ENCODE assay signal across 9 mouse cellular contexts in the genomic region with DNA sequence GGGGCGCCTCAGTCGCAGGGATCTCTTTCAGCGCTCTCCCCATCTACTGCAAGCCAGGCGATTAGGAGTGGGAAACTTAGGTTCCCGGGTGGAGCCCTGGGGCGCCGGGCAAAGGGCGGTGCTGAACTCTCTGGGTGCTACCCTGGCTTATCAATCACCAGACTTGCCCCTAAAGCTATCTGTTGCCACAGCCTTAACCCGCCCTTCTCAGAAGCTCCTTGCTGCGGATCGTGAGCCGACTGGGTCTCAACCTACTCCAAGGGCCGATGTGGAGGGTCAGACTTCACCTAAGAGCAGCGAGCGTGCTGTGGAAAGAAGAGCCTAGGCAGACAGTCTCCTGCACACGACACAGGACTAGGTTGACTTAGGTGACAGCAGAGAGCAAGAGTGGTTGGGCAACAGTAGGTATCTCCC. TPM values are rescaled to one million over a fixed set of nuclear protein-coding genes. Genes with fewer than 3 reads are reported as not detected.
DNase-seq lines count a peak whose midpoint lies in the region; ATAC-seq lines count a peak whose summit lies in the region.
"Had no signal": no experiment of that assay in that cellular context is flagged by ENCODE, and none has a peak within 500 bp of the region (broad histone marks: within the 10 kb centered on the region; RNA-seq: fewer than 3 reads in every experiment).

No protein-coding gene starts in this region.

- WGBS in embryonic facial prominence, embryonic 14.5 days = 2% methylated on average over 12 of the region's 16 CpGs
- under 1% methylated on average over 16 of the region's 16 CpGs for WGBS in hindbrain, embryonic 13.5 days
- under 1% methylated on average over 16 of the region's 16 CpGs for WGBS in stomach, embryonic 14.5 days

- peak; percentile 45 for DNase-seq in CD4-positive, CD25-positive, alpha-beta regulatory T cell, adult 2 months (ENCODE audit: low read depth, low spot score)
- DNase-seq in A20 (ENCODE audit: low read depth, low spot score) = peak; percentile 71
- no peak for DNase-seq in embryonic facial prominence, embryonic 14.5 days (ENCODE audit: low spot score)
- DNase-seq in lung, postnatal 36 days = peak; percentile 19
- DNase-seq in layer of hippocampus, adult 18-20 months (ENCODE audit: low spot score in 2 of 2) = no peak

- H3K9me3 ChIP-seq in embryonic facial prominence, embryonic 14.5 days (ENCODE audit: control insufficient read depth, low read length) = no peaks in the 10 kb centered on the region
- no peaks in the 10 kb centered on the region for H3K9me3 ChIP-seq in hindbrain, embryonic 13.5 days
- H3K9me3 ChIP-seq in stomach, embryonic 14.5 days (ENCODE audit: control insufficient read depth, low read depth, low read length) = no peaks in the 10 kb centered on the region

- peaks cover 27% of the 10 kb centered on the region for H3K36me3 ChIP-seq in embryonic facial prominence, embryonic 14.5 days (ENCODE audit: control insufficient read depth, insufficient read depth, low read length)
- H3K36me3 ChIP-seq in hindbrain, embryonic 13.5 days = peaks cover 53% of the 10 kb centered on the region
- peaks cover 20% of the 10 kb centered on the region for H3K36me3 ChIP-seq in stomach, embryonic 14.5 days (ENCODE audit: control insufficient read depth, insufficient read depth, low read length)

- H3K27ac ChIP-seq in embryonic facial prominence, embryonic 14.5 days (replicated peaks; ENCODE audit: low read depth, low read length) = peak overlapping the region; percentile 59; the same call in 1 of the 2 replicates
- peak overlapping the region; percentile 83; the same call in 1 of the 2 replicates for H3K27ac ChIP-seq in hindbrain, embryonic 13.5 days
- H3K27ac ChIP-seq in stomach, embryonic 14.5 days (ENCODE audit: low read length) = no peak overlapping the region

- H3K4me1 ChIP-seq in embryonic facial prominence, embryonic 14.5 days (ENCODE audit: control insufficient read depth, insufficient read depth, low read length) = no peaks in the 10 kb centered on the region
- H3K4me1 ChIP-seq in hindbrain, embryonic 13.5 days (replicated peaks) = peaks cover 30% of the 10 kb centered on the region
- peaks cover 15% of the 10 kb centered on the region; the same call in 1 of the 2 replicates for H3K4me1 ChIP-seq in stomach, embryonic 14.5 days (ENCODE audit: control insufficient read depth, insufficient read depth, low read length)

- peak overlapping the region; percentile 64 for H3K9ac ChIP-seq in embryonic facial prominence, embryonic 14.5 days (ENCODE audit: low read depth, low read length)
- peak overlapping the region; percentile 88 for H3K9ac ChIP-seq in hindbrain, embryonic 13.5 days
- 0 out of 2 replicates have a peak overlapping the region, but pooled peaks have one; percentile 1 for H3K9ac ChIP-seq in stomach, embryonic 14.5 days (replicated peaks; ENCODE audit: low read depth, low read length)

- no peak for ATAC-seq in CD4-positive, CD25-positive, alpha-beta regulatory T cell, adult 4 months
- no peak; the same call in 1 of the 2 replicates for ATAC-seq in embryonic facial prominence, embryonic 14.5 days (ENCODE audit: low read depth)
- peak; percentile 26; the same call in 1 of the 2 replicates for ATAC-seq in hindbrain, embryonic 13.5 days (ENCODE audit: low FRiP score)
- peak; percentile 62; the same call in 1 of the 2 replicates for ATAC-seq in stomach, embryonic 14.5 days (ENCODE audit: insufficient number of reproducible peaks, insufficient read depth, low FRiP score, low read depth)

- peak overlapping the region; percentile 96 for H3K4me2 ChIP-seq in embryonic facial prominence, embryonic 14.5 days (ENCODE audit: low read depth, low read length)
- H3K4me2 ChIP-seq in hindbrain, embryonic 13.5 days = peak overlapping the region; percentile 96
- H3K4me2 ChIP-seq in stomach, embryonic 14.5 days (replicated peaks; ENCODE audit: low read depth, low read length) = peak overlapping the region; percentile 67

- H3K4me3 ChIP-seq in embryonic facial prominence, embryonic 14.5 days (ENCODE audit: low read depth, low read length) = peak overlapping the region; percentile 50
- H3K4me3 ChIP-seq in hindbrain, embryonic 13.5 days = peak overlapping the region; percentile 75
- peak overlapping the region; percentile 69 for H3K4me3 ChIP-seq in stomach, embryonic 14.5 days (ENCODE audit: low read depth, low read length)

- H3K27me3 ChIP-seq in embryonic facial prominence, embryonic 14.5 days (replicated peaks; ENCODE audit: control insufficient read depth, insufficient read depth, low read length) = no peaks in the 10 kb centered on the region
- H3K27me3 ChIP-seq in hindbrain, embryonic 13.5 days = no peaks in the 10 kb centered on the region
- no peaks in the 10 kb centered on the region for H3K27me3 ChIP-seq in stomach, embryonic 14.5 days (ENCODE audit: control insufficient read depth, insufficient read depth, low read length)

RNA-seq across cellular contexts. Expression of gene Apeh, which starts 0.6 kb away (rescaled TPM):
- 10 to 100 TPM; 52.2 to 70.5 TPM for polyA plus RNA-seq in CD4-positive, CD25-positive, alpha-beta regulatory T cell, adult 4 months (2017; shearing (Covaris generic))
- 39.9 and 48.6 TPM in 2 replicates for polyA plus RNA-seq in embryonic facial prominence, embryonic 14.5 days (2014; fragmentation: Nextera tagmentation; extraction: Ambion mirVana)
- polyA plus RNA-seq in hindbrain, embryonic 13.5 days (2015; fragmentation: Nextera tagmentation; extraction: Ambion mirVana) = 57.7 and 57.8 TPM in 2 replicates
- polyA plus RNA-seq in stomach, embryonic 14.5 days (2014; fragmentation: Nextera tagmentation; extraction: Ambion mirVana) = 52.2 and 58.0 TPM in 2 replicates
- total RNA-seq in layer of hippocampus, adult 18-20 months (2021) = 10 to 100 TPM; 27.0 to 35.7 TPM

RNA-seq across cellular contexts. Expression of gene Rnf123, which starts 11.9 kb away (rescaled TPM):
- polyA plus RNA-seq in CD4-positive, CD25-positive, alpha-beta regulatory T cell, adult 4 months (2017; shearing (Covaris generic)) = 10 to 100 TPM; 68.1 to 87.9 TPM
- 22.9 and 30.2 TPM in 2 replicates for polyA plus RNA-seq in embryonic facial prominence, embryonic 14.5 days (2014; fragmentation: Nextera tagmentation; extraction: Ambion mirVana)
- 42.8 and 43.1 TPM in 2 replicates for polyA plus RNA-seq in hindbrain, embryonic 13.5 days (2015; fragmentation: Nextera tagmentation; extraction: Ambion mirVana)
- polyA plus RNA-seq in stomach, embryonic 14.5 days (2014; fragmentation: Nextera tagmentation; extraction: Ambion mirVana) = 31.1 and 33.5 TPM in 2 replicates
- total RNA-seq in layer of hippocampus, adult 18-20 months (2021) = 100 to 1,000 TPM in 1 of 2 experiments, 10 to 100 TPM in 1; 87.8 to 104 TPM

RNA-seq across cellular contexts. Expression of gene Mst1, which starts 14.8 kb away (rescaled TPM):
- 1 to 10 TPM; 1.4 to 1.5 TPM for polyA plus RNA-seq in CD4-positive, CD25-positive, alpha-beta regulatory T cell, adult 4 months (2017; shearing (Covaris generic))
- 0.89 and 1.5 TPM in 2 replicates for polyA plus RNA-seq in embryonic facial prominence, embryonic 14.5 days (2014; fragmentation: Nextera tagmentation; extraction: Ambion mirVana)
- not detected in 2 replicates for polyA plus RNA-seq in hindbrain, embryonic 13.5 days (2015; fragmentation: Nextera tagmentation; extraction: Ambion mirVana)
- polyA plus RNA-seq in stomach, embryonic 14.5 days (2014; fragmentation: Nextera tagmentation; extraction: Ambion mirVana) = 3.7 and 4.4 TPM in 2 replicates
- not detected for total RNA-seq in layer of hippocampus, adult 18-20 months (2021)
- total RNA-seq: hematopoietic stem cell, adult 5-6 weeks had no signal

RNA-seq across cellular contexts. Expression of gene Amigo3, which starts 42.0 kb away (rescaled TPM):
- 1 to 10 TPM; 2.0 to 2.8 TPM for polyA plus RNA-seq in CD4-positive, CD25-positive, alpha-beta regulatory T cell, adult 4 months (2017; shearing (Covaris generic))
- 4.1 and 4.6 TPM in 2 replicates for polyA plus RNA-seq in embryonic facial prominence, embryonic 14.5 days (2014; fragmentation: Nextera tagmentation; extraction: Ambion mirVana)
- 3.1 and 3.4 TPM in 2 replicates for polyA plus RNA-seq in hindbrain, embryonic 13.5 days (2015; fragmentation: Nextera tagmentation; extraction: Ambion mirVana)
- 3.1 TPM in 2 replicates for polyA plus RNA-seq in stomach, embryonic 14.5 days (2014; fragmentation: Nextera tagmentation; extraction: Ambion mirVana)
- total RNA-seq in layer of hippocampus, adult 18-20 months (2021) = 1 to 10 TPM; 2.3 to 2.5 TPM

RNA-seq across cellular contexts. Expression of gene Gmppb, which starts 46.0 kb away (rescaled TPM):
- 10 to 100 TPM; 18.0 to 25.0 TPM for polyA plus RNA-seq in CD4-positive, CD25-positive, alpha-beta regulatory T cell, adult 4 months (2017; shearing (Covaris generic))
- polyA plus RNA-seq in embryonic facial prominence, embryonic 14.5 days (2014; fragmentation: Nextera tagmentation; extraction: Ambion mirVana) = 36.6 and 37.0 TPM in 2 replicates
- 20.1 and 21.1 TPM in 2 replicates for polyA plus RNA-seq in hindbrain, embryonic 13.5 days (2015; fragmentation: Nextera tagmentation; extraction: Ambion mirVana)
- polyA plus RNA-seq in stomach, embryonic 14.5 days (2014; fragmentation: Nextera tagmentation; extraction: Ambion mirVana) = 21.4 and 26.6 TPM in 2 replicates
- 10 to 100 TPM; 15.5 to 17.2 TPM for total RNA-seq in layer of hippocampus, adult 18-20 months (2021)

Comparison
In these comparisons a context has a peak if more than half of its experiments do, and no peak if none do; other contexts are left out.
1. DNase-seq: peak in CD4-positive, CD25-positive, alpha-beta regulatory T cell, adult 2 months (single experiment), A20 (single experiment) and lung, postnatal 36 days (single experiment); none in embryonic facial prominence, embryonic 14.5 days (single experiment) and layer of hippocampus, adult 18-20 months (0 of 2).
2. ATAC-seq: peak in hindbrain, embryonic 13.5 days (single experiment) and stomach, embryonic 14.5 days (single experiment); none in CD4-positive, CD25-positive, alpha-beta regulatory T cell, adult 4 months (single experiment) and embryonic facial prominence, embryonic 14.5 days (single experiment).
3. H3K9ac ChIP-seq: peak in every context shown above with its lines; median percentile 88 in hindbrain, embryonic 13.5 days; 64 in embryonic facial prominence, embryonic 14.5 days; 1 in stomach, embryonic 14.5 days.
4. Peak in every context shown above with its lines, with median percentiles within 50 percentile points of each other: H3K4me2 ChIP-seq and H3K4me3 ChIP-seq.